Mouse (Mus musculus) spleen, postnatal 14 days (tissue): ENCODE measurements around the gene Plet1.

ENCODE experiments used
- DNase-seq, 2 experiments: peaks; one replicate each; pipeline ENCODE4 v3.0.0; 2021 to 2022; ENCODE audit warnings: low spot score in 2 of 2

The Plet1 gene

DNA sequence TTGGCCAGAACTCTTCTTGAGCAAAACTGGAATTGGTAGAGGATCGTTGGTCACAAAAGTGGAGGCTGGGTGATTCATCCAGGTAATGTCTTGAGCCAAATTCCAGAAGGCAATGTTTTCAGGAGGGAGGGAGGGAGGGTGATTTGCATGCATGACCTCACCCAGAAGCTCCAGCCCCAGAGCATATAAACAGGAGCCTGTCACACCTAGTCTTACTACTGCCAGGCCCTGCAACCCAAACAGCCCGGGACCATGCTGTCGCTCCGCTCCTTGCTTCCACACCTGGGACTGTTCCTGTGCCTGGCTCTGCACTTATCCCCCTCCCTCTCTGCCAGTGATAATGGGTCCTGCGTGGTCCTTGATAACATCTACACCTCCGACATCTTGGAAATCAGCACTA, at the start of gene Plet1:
TSS of gene Plet1 (plus strand) at position 215 of the 400 bp plus-strand sequence.
- no peak for DNase-seq

DNA sequence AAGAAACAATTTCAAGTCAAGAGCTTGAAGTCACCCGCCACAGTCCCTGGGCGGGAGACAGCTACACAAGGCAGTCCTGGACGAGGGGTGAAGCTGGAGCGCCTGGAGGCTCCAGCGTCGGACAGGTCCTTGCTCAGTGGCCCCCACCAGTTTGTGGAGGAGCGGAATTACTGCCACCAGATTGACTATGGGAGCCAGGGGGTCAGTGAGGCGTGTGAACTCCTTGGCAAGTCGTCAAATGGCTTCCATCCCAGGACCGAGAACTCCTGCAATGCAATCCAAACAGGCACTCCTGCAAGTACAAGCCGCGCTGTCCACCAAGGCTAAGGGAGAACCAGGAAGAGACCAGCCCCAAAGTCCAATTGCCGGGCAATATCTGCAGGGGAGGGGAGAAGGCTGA, 45.3 kb upstream of the Plet1 start:
- no peak for DNase-seq

DNA sequence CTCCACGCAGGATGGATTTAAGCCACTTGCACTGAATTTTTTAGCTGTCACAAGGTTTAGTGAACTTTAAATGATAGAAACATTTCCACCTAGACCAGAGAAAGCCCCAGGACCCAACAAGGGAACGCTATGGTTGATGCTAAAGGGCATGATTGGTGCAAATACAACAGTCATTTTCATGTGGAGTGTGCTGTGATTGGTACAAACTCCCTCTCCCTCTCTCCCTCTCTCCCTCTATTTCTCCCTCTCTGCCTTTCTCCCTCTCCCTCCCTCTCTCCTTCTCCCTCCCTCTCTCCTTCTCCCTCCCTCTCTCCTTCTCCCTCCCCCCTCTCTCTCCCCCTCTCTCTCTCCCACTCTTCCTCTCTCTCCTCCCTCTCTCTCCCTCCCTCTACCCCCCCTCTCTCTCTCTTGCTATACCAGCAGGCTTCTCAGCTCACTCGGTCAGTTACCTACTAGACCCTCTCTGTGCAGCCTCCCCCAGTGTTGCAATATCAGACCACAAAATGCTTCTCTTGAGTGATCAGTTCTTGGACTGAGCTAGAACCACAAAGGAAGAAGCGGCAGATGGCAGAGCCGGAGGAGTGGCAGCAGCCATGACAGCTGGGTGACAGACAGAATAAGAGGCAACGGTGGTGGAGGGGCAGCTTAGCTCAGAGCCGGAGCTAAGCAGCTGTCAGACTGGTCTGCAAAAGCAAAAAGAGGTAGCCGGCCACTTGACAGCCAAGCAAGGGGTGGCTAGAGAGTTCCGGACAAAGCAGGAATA, 42.7 kb upstream of the Plet1 start:
- no peak for DNase-seq

DNA sequence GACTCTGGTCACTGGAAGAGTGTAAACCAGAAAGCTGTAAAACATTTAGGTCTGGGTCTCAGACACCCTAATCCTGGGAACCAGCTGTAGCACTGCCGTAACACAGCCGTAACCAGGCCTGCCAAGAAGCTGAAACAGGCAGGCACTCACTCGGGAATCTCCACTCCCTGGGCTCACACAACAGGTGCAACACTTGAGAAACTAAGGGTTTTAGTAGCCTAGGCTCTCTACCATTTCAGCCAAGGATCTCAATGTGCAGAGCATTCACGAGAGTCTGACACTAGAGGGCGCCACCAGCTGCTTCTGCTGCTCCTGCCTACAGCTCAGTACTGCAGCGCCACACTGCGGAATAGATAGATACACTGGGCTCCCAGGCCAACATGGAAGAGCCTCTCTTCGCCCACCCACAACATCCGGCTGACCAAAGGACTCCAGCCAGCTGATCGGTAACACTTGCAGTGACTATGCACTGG, 42.0 kb upstream of the Plet1 start:
- peak; percentile 42 to 76 for DNase-seq

DNA sequence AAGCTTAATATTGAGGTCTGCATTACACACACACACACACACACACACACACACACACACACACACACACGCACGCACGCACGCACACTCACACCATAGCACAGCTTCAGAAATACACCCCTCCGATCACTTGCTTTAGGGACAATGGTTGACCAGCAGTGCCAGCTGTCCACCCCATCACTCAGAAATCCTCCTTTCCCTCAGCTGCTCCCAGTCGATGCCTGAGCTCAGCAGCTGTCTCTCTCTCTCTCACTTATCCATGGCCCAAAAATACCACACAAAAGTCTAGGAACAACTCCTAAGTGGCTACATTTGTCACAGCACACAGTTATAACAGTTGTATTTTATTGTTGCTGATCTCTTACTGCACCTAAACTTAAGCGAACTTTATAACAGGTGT, 36.7 kb upstream of the Plet1 start:
- DNase-seq, result no peak

DNA sequence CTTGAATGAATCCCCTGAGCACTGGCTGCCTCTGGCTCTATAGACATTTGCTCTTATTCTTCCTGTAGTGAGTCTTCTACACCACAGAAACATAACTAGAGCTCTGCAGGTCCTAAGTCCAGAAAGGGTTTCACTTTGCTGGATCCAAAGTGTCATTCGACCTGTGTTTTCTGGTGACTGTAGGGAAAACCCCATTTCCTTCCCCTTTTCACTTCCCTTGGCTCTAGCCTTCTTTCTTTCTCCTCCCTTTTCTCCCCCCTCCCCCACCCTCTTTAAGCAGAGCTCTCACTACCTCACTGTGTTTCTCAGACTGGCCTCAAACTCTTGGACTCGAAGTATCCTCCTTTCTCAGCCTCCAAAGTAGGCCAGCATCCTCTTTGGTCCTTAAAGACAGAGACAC, 34.8 kb upstream of the Plet1 start:
- DNase-seq, result no peak

DNA sequence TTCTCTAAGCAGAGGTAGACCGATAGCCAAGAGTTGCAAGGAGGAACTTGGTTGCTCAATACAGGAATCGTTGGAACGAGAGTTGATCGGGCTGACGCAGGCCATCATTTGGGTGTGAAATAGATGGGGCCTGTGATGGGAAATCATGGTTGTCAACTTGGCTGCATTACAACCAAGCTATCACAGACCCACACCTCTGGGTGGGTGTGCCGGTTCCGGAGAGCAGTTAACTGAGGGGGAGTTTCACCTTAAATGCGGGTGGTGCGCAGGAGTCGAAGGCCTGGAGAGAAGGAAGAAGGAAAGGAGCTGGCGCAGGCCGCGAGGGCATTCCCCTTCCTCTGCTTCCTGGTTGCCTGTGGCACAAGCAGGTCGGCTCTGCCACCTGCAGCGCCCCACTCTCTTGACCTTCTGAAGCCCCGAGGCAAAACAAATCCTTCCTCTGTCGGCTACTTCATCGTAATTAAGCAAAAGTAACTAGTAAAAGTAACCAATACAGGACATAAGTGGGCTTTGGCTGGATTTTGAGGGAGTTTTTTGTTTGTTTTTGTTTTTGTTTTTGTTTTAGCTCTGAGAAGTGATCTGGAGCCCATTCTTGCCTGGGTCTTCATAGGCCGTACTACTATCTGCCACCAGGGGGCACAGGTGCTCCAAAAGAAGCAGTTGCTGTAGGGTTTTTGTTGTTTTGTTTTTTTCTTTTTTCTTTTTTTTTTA, 31.7 kb upstream of the Plet1 start:
- peak; percentile 42 to 64 for DNase-seq

DNA sequence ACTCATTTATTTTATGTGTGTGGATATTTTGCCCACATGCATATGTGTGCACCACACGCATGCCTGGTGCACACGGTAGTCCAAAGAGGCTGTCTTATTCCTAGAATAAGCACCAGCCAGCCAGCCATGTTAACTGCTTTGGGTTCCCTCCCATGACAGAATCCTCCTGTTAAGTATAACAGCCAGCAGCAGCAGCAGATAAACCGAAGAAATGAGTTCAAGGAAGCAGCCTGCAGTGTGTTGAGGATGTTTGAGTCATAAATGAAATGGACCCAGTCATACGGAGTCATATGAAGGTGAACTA, 31.2 kb upstream of the Plet1 start:
- no peak for DNase-seq

DNA sequence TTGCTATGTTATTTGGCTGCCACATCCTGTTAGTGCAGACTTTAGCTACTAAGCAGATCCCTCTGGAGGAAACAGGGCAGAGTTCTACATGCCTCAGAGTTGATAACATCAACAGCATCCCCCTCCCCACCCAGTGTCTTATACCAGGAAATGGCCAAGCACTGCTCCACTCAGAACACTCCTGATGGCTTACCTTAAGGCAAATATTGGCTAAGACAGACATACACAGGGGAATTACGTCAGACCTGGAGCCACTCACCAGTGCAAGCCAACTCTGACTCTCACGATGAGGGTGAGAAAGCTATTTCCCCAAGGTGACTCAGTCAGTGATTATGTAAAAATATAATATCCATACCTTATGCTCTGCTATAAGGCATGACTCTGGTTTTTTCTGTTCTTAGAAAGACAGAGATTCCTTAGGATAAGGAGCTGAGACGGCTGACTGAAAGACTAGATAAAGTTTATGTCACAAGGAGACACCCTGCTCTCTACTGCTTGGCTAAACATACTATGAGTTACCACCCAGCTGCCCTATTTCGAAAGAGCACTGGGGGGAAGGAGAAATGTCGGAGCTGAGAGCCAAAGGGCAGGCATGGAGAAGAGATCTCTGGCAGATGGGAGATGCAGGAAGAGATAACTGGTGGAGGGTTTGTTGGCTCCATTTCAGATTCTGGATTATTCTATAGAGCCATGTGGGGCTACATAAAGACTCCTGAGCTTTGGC, 23.8 kb upstream of the Plet1 start:
- DNase-seq, result no peak

DNA sequence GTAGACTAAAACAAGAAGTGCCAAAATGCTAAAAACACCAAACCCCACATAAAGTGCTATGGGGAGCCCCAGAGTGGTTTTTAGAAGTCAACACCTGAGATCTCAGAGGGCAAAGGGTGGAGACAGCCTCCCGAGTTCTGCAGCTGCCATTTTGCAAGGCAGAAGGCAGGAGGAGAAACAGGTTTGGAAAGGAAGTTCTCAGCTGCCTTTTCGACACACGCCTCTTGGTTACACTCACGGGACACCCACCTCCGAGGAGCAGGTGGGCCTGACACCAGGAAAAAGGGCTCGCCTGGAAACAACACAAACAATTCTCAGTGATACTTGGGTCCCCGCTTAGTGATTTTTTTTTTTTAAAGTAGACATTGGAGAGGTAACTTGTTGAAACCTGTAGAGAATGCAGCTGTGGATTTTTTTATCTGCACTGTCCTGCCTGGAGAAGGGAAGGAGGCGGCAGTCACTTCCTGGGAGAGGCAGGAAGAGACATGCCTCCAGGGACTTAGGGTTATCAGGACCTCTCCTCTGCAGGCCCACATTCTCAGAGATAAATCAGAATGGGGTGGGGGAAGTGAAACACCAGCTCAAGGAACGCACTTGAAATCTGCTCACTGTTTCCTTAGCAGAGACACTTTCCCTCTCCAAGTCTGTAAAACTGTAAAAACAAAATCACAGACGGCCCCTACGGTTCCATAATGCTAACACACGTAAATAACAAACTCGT, 23.0 kb upstream of the Plet1 start:
- DNase-seq, result no peak

DNA sequence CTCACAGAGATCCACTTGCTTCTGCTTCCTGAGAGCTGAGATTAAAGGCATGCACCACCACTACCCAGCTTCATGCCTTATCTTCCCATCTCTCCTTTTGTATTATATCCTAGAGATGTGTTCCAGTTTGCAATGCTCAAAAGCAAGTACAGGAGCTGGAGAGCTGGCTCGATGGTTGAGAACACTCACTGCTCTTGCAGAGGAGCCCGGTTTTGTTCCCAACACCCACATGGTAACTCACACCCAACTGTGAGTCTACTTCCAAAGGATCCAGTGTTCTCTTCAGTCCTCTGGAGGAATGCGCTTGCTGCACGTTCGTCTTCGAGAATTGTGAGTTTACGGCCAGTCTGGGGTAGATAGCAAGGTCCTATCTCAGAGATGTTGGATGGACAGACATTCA, 19.0 kb upstream of the Plet1 start:
- DNase-seq, result no peak

DNA sequence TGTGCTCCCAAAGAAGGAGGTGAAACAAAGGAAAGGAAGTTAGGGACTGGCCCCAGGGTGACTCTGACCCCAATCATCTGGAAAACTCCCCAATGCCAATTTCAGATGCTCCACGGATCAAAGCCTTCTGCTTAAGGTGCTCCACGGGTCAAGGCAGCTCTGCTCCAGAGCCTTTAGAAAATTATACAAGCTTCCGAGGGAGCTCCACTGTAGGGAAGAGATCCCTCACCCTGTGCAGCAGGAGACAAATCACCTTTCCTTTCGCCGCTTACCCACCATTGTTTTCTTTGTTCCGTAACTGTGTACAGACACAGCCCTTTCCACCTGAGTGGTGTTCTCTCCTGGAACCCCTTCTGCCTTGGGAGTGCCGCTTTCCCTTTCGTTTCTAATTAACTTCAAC, 18.6 kb upstream of the Plet1 start:
- no peak for DNase-seq

DNA sequence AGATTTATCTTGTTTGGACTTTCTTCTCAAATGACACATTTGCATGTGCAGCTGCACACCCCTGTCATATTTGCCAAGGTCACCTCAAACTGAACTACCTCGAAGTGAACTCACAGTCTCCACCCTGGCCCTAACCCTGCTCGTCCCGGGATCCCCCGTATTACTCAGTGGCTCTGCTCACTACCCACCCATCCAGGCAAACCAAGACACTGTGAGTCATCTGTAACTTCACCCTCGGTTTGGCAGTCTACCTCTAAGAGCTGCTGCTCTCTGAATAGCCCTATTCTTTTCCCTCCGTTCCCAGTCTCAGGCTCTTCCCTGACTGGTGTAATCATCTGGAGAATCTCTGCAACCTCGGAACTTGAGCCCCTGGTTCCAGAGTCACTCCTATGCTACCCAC, 17.7 kb upstream of the Plet1 start:
- no peak for DNase-seq

DNA sequence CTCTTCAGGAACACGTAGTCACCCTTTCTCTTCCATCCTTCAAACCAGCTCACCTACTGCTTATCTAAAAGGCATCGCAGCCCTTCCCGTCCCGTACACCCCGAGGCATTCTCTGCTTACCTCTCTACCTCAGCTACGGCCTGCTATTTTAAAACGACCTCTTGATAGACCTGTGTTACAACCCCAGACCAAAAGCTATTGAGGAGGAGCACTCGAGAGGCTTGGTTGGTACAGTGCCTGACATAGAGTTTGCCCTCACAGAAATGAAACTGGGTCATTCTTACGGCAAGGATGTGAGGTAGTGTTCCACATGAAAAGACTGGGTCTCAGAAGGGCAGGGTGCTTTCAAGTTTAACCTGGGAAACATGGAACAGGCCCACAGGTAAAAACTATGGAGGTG, 17.1 kb upstream of the Plet1 start:
- DNase-seq, result no peak

DNA sequence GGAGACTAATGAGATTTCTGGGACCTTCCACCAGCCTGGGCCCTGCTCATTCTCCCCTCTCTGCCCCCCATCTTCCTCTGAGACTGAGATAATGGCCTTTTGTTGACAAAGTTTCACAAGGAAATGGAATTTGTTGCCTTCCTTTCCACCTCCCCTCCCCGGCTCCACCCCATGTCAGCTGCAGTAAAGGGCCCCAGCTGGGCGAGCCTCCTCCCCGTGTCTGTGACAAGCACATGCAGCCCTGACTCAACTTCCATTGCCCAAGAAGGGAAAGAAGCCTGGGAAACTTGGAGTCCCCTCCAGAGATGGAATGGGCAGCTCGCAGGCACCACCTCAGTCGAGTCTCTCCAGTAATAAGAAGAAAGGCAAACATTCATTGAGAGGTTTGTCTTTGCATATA, 15.5 kb upstream of the Plet1 start:
- DNase-seq, result no peak

DNA sequence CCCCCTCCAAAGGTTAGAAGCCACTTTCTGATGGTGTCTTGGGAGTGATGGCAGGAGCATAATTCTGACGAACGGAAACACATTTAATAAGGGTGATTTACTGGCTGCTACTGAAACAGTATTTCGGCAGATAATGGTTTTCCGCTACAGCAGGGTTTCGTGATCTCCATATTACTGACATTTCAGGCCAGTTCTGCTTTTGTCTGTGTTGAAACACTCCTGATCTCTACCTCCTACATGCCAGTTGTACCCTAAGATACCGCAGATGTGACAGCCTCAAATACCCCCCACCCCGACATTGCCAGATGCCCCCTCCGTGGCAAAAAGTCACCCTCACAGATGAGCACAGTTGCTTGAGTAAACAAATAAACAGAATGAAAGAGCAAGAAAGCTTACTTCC, 14.8 kb upstream of the Plet1 start:
- DNase-seq, result no peak

DNA sequence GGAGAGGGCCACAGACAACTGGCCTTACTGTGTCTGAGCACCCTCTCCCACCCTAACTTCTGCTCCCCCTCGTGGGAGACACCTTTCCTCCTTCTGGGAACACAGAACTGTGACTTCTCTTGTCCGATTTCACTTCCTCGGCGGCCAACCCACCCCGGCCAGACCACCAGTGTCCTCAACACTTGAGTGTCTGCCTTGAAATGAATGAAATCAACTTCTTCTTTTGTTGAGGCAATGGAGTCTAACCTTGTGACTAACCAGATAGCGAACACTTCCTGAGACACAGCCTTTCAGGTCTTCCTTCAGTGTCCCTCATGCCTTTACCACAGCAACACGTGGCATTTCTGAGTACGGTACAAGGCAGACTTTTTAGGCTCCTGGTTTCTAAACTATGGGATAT, 11.6 kb upstream of the Plet1 start:
- no peak for DNase-seq

DNA sequence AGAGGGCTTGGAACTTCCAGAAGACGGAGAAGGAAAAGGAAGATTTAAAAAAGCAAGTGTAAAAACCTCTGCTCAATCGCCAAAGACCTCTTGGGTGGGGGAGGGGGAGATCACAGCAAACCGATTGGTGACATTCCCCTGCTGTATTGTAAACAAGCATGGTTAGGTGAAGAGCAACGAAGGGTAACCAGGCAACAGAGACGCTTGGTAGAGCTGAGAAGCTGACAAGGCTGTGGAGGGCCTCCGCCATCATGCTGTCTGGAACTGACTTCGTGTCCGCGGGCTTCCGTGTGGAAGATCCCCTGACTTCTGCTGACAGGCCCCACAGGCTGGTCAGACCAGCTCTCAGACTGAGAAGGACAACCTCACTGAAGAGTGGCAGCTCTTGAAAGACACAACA, 8.8 kb upstream of the Plet1 start:
- no peak for DNase-seq

DNA sequence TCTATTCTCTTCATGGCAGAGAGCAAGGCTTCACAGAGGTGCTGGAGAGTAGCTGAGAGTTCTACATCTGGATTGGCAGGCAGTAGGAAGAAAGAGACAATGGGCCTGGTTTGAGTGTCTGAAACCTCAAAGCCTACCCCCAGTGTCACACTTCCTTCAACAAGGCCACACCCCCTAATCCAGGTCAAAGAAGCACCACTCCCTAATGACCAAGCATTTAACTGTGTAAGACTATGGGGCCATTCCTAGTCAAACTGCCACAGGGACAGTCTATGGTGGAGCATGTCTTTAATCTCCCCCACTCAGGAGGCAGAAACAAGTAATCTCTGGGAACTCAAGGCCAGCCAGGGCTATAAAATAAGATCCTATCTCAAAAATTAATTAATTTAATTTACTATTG, 3.5 kb upstream of the Plet1 start:
- DNase-seq, result no peak

DNA sequence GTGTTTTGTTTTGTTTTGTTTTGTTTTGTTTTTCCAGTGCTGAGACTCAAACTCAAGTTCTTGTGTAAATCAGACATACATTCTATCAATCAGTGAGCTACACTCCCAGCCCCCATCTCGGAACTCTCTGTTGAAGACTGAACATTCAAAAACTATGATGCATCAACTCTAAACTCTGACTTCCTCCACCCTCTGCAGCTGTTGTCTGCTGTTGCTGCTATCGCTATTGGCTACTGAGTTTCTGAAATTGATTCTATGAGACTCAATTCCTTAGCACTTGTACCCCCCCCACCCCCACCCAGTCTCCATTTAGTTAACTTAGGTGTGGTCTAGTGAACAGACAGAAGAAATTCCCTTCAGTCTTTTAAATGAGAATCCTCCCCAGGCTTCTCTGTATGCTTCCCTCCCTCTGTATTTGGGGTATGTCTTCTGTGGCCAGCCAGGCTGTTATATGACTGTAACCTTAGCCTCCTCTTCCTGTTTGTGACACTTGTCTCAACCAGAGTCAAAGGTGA, 2.7 kb upstream of the Plet1 start:
- no peak for DNase-seq

DNA sequence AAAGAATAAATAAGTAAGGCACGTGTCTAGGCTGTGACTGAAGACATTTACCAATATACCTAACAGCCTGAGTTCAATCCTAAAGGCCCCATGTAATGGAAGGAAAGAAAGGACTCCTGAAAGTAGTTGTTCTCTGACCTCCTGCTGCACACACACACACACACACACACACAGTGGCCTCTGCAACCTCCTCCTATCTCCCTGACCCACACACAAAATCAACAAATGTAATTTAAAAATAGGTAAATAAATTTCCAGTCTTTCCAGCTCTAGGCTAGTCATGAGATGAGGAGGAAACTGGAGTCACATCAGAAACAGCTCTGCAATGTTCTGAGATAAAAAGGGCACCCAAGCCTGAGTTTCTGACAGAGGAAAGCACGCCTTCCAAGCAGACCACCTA, 548 bp upstream of the Plet1 start:
- DNase-seq, result no peak
